ENCODE assay signal across 19 mouse cellular contexts in genomic region chr12:60255286-60255685, GRCm38 (mm10).
"Had no signal": no experiment of that assay in that cellular context is flagged by ENCODE, and none has a peak within 500 bp of the region (broad histone marks: within the 10 kb centered on the region; RNA-seq: fewer than 3 reads in every experiment).

No protein-coding gene starts in this region.

- H3K4me2 ChIP-seq: liver, embryonic 12.5 days; midbrain, embryonic 12.5 days; neural tube, embryonic 13.5 days; neural tube, embryonic 15.5 days had no signal

- H3K4me3 ChIP-seq: liver, embryonic 12.5 days; midbrain, embryonic 10.5 days; midbrain, embryonic 12.5 days; myocyte; neural tube, embryonic 13.5 days; neural tube, embryonic 15.5 days had no signal

- H3K27ac ChIP-seq: liver, embryonic 12.5 days; liver, embryonic 14.5 days; midbrain, embryonic 10.5 days; midbrain, embryonic 12.5 days; neural tube, embryonic 13.5 days; neural tube, embryonic 15.5 days had no signal

- ATAC-seq: liver, embryonic 12.5 days; midbrain, embryonic 16.5 days had no signal

- H3K4me1 ChIP-seq: liver, embryonic 12.5 days; midbrain, embryonic 10.5 days; midbrain, embryonic 12.5 days; neural tube, embryonic 13.5 days; neural tube, embryonic 15.5 days had no signal

- H3K36me3 ChIP-seq: liver, embryonic 12.5 days; midbrain, embryonic 10.5 days; midbrain, embryonic 12.5 days; neural tube, embryonic 13.5 days; neural tube, embryonic 15.5 days had no signal

- H3K9me3 ChIP-seq: liver, embryonic 12.5 days; midbrain, embryonic 10.5 days; midbrain, embryonic 12.5 days; neural tube, embryonic 13.5 days; neural tube, embryonic 15.5 days had no signal

- DNase-seq: lung, adult 2 months; lung, postnatal 36 days; midbrain, embryonic 14.5 days; retina, postnatal 1 day; right cerebral cortex, adult 18-20 months; right cerebral cortex, postnatal 25 days; right cerebral cortex, postnatal 4 days; spleen, adult 18-20 months; thymus, adult 18-20 months; thymus, postnatal 14 days; thymus, postnatal 36 days had no signal

- H3K9ac ChIP-seq: liver, embryonic 12.5 days; liver, embryonic 14.5 days; midbrain, embryonic 12.5 days; neural tube, embryonic 13.5 days; neural tube, embryonic 15.5 days had no signal

- H3K27me3 ChIP-seq: liver, embryonic 12.5 days; midbrain, embryonic 12.5 days; neural tube, embryonic 13.5 days; neural tube, embryonic 15.5 days had no signal
